Mouse (Mus musculus) thymus, adult 2 months (tissue): ENCODE results near the gene Ern2.

Source experiments
- CTCF ChIP-seq: fragments of 200-500 bp; IDR thresholded peaks from 2 replicates; pipeline ENCODE4 v1.5.1; 2012; ENCODE audit warnings: mild to moderate bottlenecking, control low read depth, low read length, moderate library complexity, borderline replicate concordance; ENCODE audit not compliant: control insufficient read depth, poor library complexity, insufficient read depth; ENCODE audit errors: extremely low read depth
- POLR2A ChIP-seq: fragments of 200-500 bp; IDR thresholded peaks from 2 replicates; pipeline ENCODE4 v1.6.1; 2012; ENCODE audit warnings: mild to moderate bottlenecking, low read length, control low read depth, moderate library complexity; ENCODE audit not compliant: control insufficient read depth, poor library complexity, insufficient read depth; ENCODE audit errors: extremely low read depth

DNA sequence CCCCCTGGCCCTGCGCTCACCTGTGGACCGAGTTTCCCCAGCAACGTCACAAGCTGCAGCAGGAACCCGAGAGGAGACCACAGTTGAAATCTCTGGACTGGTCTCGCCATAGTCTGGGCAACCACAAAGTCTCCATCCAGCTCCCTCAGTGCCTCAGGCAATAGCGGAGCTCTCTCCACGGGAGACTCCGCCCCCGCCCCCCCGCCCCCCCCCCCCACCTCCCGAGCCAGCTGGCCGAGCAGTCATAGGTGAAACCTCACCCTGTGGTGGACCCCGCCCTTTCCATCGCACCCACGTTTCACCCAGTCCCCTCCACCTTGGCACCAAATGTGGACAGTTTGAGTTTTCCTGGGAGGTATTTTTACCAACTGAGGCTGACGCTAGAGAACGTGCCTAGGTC is at the start of gene Ern2:
- TF ChIP-seq POLR2A (no peak), CTCF (no peak)
